Mouse (Mus musculus) hindbrain, embryonic 10.5 days (tissue): Measurements from ENCODE around the gene Olfr1508. TPM values are rescaled to one million over a fixed set of nuclear protein-coding genes. Genes with fewer than 3 reads are reported as not detected.
"Not testable (repeated sequence)": the region's sequence is repeated elsewhere in the genome, so short reads cannot be mapped to it uniquely, and the experiment has no call there.

ENCODE experiments used
- DNase-seq: peaks from one replicate; pipeline ENCODE4 v3.0.0-alpha.2; 2017; ENCODE audit warnings: low spot score
- H3K27ac ChIP-seq: fragments of 300-500 bp; sonication (generic); 2 replicates; pipeline ENCODE4 v1.5.1; 2016; ENCODE audit warnings: mild to moderate bottlenecking, moderate library complexity
- H3K27me3 ChIP-seq: fragments of 300-500 bp; sonication (generic); 2 replicates; pipeline ENCODE4 v1.6.1; 2016; ENCODE audit warnings: mild to moderate bottlenecking; ENCODE audit not compliant: poor library complexity, insufficient read depth, severe bottlenecking
- H3K36me3 ChIP-seq: fragments of 300-500 bp; sonication (generic); 2 replicates; pipeline ENCODE4 v1.6.1; 2016; ENCODE audit warnings: mild to moderate bottlenecking, moderate library complexity
- H3K4me1 ChIP-seq: fragments of 300-500 bp; sonication (generic); replicated peaks from 2 replicates; pipeline ENCODE4 v1.6.1; 2016; ENCODE audit warnings: mild to moderate bottlenecking
- H3K4me3 ChIP-seq: fragments of 300-500 bp; sonication (generic); 2 replicates; pipeline ENCODE4 v1.5.1; 2016; ENCODE audit warnings: mild to moderate bottlenecking, moderate library complexity
- H3K9me3 ChIP-seq: fragments of 300-500 bp; sonication (generic); 2 replicates; pipeline ENCODE4 v1.6.1; 2016; ENCODE audit warnings: mild to moderate bottlenecking, moderate library complexity
- WGBS: fragments of 180-500 bp; shearing (Covaris S2); methylation state at CpG from one replicate; pipeline ENCODE4 v1.1.7; 2016; 5-methylcytosine and 5-hydroxymethylcytosine counted together
- polyA plus RNA-seq: library from polyadenylated mRNA; unstranded; fragments of >200 nt; fragmentation: Nextera tagmentation; extraction: Ambion mirVana; gene quantifications from 2 replicates; pipeline ENCODE4 v1.2.1, GENCODE M21; 2016

Olfr1508 gene
- not detected in 2 replicates for polyA plus RNA-seq

GRCm38 (mm10) chr14:52467395-52467794 is at the start of gene Olfr1508:
Gene Olfr1508 (minus strand): TSS chr14:52467495.
- no peak within 1 kb of the TSS for H3K27ac ChIP-seq
- no peaks in the 10 kb centered on the region for H3K4me1 ChIP-seq
- no peak for DNase-seq
- H3K36me3 ChIP-seq: no peaks in the 10 kb centered on the region
- no peak within 1 kb of the TSS for H3K4me3 ChIP-seq
- no peaks in the 10 kb centered on the region for H3K27me3 ChIP-seq
- H3K9me3 ChIP-seq: no peaks in the 10 kb centered on the region
- 71% methylated on average over 2 of the region's 2 CpGs for WGBS

- no peak within 1 kb of the TSS for H3K4me3 ChIP-seq
- WGBS: 82% methylated on average over 4 of the region's 4 CpGs
- DNase-seq: no peak
Observed at GRCm38 (mm10) chr14:52495516-52495915, 28.2 kb upstream of the Olfr1508 start, which contains the start of gene Olfr1507. Gene Olfr1507 (minus strand): TSS chr14:52495749.

GRCm38 (mm10) chr14:52465738-52466137 is 1.6 kb downstream of the Olfr1508 start:
- Histone ChIP-seq H3K27ac (no peak overlapping the region), H3K27me3 (no peaks in the 10 kb centered on the region), H3K4me3 (no peak overlapping the region), H3K4me1 (no peaks in the 10 kb centered on the region), H3K36me3 (no peaks in the 10 kb centered on the region), H3K9me3 (no peaks in the 10 kb centered on the region)
- 82% methylated on average over 1 of the region's 1 CpGs for WGBS
- DNase-seq: no peak

More at GRCm38 (mm10) chr14:52495516-52495915, 28.2 kb upstream of the Olfr1508 start, which contains the start of gene Olfr1507:
- Histone ChIP-seq H3K9me3 (no peaks in the 10 kb centered on the region), H3K27me3 (no peaks in the 10 kb centered on the region), H3K36me3 (no peaks in the 10 kb centered on the region), H3K4me1 (no peaks in the 10 kb centered on the region), H3K27ac (no peak within 1 kb of the TSS)

- DNase-seq: no peak
- Histone ChIP-seq H3K4me3 (no peak overlapping the region), H3K9me3 (0 out of 2 replicates have a peak, but pooled peaks cover under 1% of the 10 kb centered on the region), H3K27me3 (no peaks in the 10 kb centered on the region), H3K27ac (no peak overlapping the region), H3K4me1 (no peaks in the 10 kb centered on the region), H3K36me3 (no peaks in the 10 kb centered on the region)
Observed at GRCm38 (mm10) chr14:52461928-52462327, 5.4 kb downstream of the Olfr1508 start.

GRCm38 (mm10) chr14:52451138-52451537 is 16.2 kb downstream of the Olfr1508 start:
- DNase-seq: no peak
- whole genome bisulfite sequencing: 91% methylated on average over 8 of the region's 8 CpGs
- no peaks in the 10 kb centered on the region for H3K36me3 ChIP-seq
- no peak overlapping the region for H3K27ac ChIP-seq
- no peaks in the 10 kb centered on the region for H3K27me3 ChIP-seq
- no peaks in the 10 kb centered on the region for H3K4me1 ChIP-seq
- H3K9me3 ChIP-seq: no peaks in the 10 kb centered on the region
- H3K4me3 ChIP-seq: no peak overlapping the region

- H3K4me3 ChIP-seq: no peak within 1 kb of the TSS
- no peak for DNase-seq
- H3K4me1 ChIP-seq: no peaks in the 10 kb centered on the region
- H3K9me3 ChIP-seq: no peaks in the 10 kb centered on the region
- H3K27me3 ChIP-seq: no peaks in the 10 kb centered on the region
- no peak within 1 kb of the TSS for H3K27ac ChIP-seq
- H3K36me3 ChIP-seq: no peaks in the 10 kb centered on the region
Observed at GRCm38 (mm10) chr14:52442690-52443089, 24.6 kb downstream of the Olfr1508 start, which contains the start of gene Olfr1509. Gene Olfr1509 (plus strand): TSS chr14:52442990.

GRCm38 (mm10) chr14:52427686-52428085 is 39.6 kb downstream of the Olfr1508 start:
- Histone ChIP-seq H3K36me3 (no peaks in the 10 kb centered on the region), H3K27me3 (no peaks in the 10 kb centered on the region), H3K9me3 (no peaks in the 10 kb centered on the region), H3K4me3 (no peak overlapping the region), H3K4me1 (peaks cover 9% of the 10 kb centered on the region), H3K27ac (no peak overlapping the region)
- DNase-seq: no peak
- 96% methylated on average over 1 of the region's 1 CpGs for WGBS

- Histone ChIP-seq H3K9me3 (no peaks in the 10 kb centered on the region), H3K27me3 (no peaks in the 10 kb centered on the region), H3K4me1 (no peaks in the 10 kb centered on the region), H3K27ac (no peak within 1 kb of the TSS), H3K36me3 (no peaks in the 10 kb centered on the region), H3K4me3 (no peak within 1 kb of the TSS)
- no peak for DNase-seq
- 86% methylated on average over 3 of the region's 3 CpGs for WGBS
Observed at GRCm38 (mm10) chr14:52414273-52414672, 53.0 kb downstream of the Olfr1508 start, which contains the start of gene Olfr1510. Gene Olfr1510 (minus strand): TSS chr14:52414373.

GRCm38 (mm10) chr14:52410142-52410919 is 57.0 kb downstream of the Olfr1508 start:
- not testable (repeated sequence) for H3K27ac ChIP-seq, H3K4me1 ChIP-seq, DNase-seq, H3K36me3 ChIP-seq, H3K9me3 ChIP-seq, H3K4me3 ChIP-seq, H3K27me3 ChIP-seq
- 90% methylated on average over 7 of the region's 10 CpGs for WGBS

Other genes starting within 250 kb of the Olfr1508 start
- 38.7 and 44.5 TPM in 2 replicates for gene Chd8, start 209.7 kb downstream of the Olfr1508 start, polyA plus RNA-seq
- 52.1 and 55.4 TPM in 2 replicates for gene Tox4, start 188.3 kb downstream of the Olfr1508 start, polyA plus RNA-seq
- gene Rab2b, start 187.9 kb downstream of the Olfr1508 start, polyA plus RNA-seq: 29.2 and 36.2 TPM in 2 replicates
- gene Mettl3, start 162.4 kb downstream of the Olfr1508 start, polyA plus RNA-seq: 57.7 and 64.2 TPM in 2 replicates
- gene Sall2, start 138.7 kb downstream of the Olfr1508 start, polyA plus RNA-seq: 56.9 and 60.3 TPM in 2 replicates
- not detected in 2 replicates for gene Olfr1513, start 111.1 kb downstream of the Olfr1508 start, polyA plus RNA-seq
- gene Olfr1512, start 88.3 kb downstream of the Olfr1508 start, polyA plus RNA-seq: 0.07 TPM in 1 of 2 replicates, not detected in the other
- not detected in 2 replicates for gene Olfr1511, start 70.1 kb downstream of the Olfr1508 start, polyA plus RNA-seq
- not detected in 2 replicates for gene Olfr1510, start 53.1 kb downstream of the Olfr1508 start, polyA plus RNA-seq
- not detected in 2 replicates for gene Olfr1509, start 24.5 kb downstream of the Olfr1508 start, polyA plus RNA-seq
- gene Olfr1507, start 28.3 kb upstream of the Olfr1508 start, polyA plus RNA-seq: not detected in 2 replicates